Mouse (Mus musculus) activated CD4-positive, CD25-positive, alpha-beta regulatory T cell, adult 4 months (primary cell): Measurements from ENCODE around the gene Myom3. TPM values are rescaled to one million over a fixed set of nuclear protein-coding genes. Genes with fewer than 3 reads are reported as not detected.

Experiments
- ATAC-seq: one replicate; pipeline ENCODE4 v1.8.0; 2017
- polyA plus RNA-seq, 2 experiments: library from polyadenylated mRNA; unstranded; fragments of 100-300 nt; shearing (Covaris generic); gene quantifications; one replicate each; pipeline ENCODE4 v1.2.1; 2017

Gene Myom3
- polyA plus RNA-seq, 2 experiments from 2014 or later, result not detected

DNA sequence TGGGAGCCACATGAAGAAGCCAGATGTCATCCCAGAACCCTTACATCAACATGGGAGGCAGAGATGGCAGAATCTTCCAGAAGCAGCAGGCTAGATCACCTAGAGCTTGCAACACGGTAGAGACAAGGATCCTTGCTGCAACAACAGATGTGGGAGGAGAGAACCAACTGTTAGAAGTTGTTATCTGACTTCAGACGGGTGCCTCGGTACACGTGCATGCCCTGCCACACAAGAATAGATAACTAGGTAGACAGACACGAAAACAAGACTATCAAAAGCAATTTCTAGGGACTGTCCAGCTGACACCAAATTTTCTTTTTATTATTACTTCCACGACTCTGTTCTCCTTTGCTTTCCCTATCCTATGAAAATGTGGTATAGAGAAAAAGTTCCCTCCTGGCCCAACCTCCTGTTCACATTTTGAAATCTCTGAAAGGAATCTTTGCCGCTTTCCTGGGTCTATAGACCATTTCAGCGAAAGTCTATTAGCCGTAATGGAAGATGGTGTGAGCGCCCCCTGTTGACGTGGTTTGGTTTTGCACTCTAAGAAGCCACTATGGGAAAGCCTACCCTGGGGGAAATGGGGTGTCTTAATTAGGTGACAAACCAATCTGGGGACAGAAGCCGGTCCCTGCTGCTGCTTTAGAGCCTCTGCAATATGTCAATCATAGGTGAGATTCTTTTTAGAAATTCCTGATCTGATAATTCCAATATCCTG lies 57.5 kb downstream of the Myom3 start:
- ATAC-seq, result no peak

GRCm38 (mm10) chr4:135818366-135818765 lies 58.9 kb downstream of the Myom3 start:
- no peak for ATAC-seq

DNA sequence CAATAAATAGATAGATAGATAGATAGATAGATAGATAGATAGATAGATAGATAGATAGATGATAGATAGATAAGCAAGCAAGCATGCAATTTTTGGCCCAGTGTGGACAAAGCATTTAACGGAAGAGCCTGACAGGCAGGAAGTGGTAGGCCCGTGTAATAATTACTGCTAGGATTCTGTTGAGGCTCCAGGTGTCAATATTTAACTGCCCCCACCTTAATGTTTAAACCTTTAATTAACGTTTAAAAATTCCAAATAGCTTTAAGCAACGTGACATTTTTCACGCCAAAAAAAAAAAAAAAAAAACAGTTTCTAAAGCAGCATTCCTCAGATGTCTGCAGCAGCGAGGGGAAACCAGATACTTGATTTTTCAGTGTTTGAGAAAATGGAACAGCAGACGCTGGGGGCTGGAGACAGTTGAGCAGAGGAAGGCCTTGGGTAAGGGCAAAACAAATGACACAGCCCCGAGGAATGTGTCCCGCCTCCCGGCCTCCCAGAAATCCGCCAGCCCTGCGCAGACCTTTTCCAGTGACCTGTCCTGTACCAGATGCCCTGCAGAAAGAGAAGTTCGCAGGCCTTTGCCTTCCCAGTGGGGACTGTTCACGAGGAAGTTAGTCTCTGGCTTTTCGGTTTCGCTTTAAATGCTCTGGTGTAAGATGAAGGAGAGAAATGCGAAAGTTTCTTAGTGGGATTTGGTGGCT lies 60.5 kb downstream of the Myom3 start:
- ATAC-seq, result no peak

DNA sequence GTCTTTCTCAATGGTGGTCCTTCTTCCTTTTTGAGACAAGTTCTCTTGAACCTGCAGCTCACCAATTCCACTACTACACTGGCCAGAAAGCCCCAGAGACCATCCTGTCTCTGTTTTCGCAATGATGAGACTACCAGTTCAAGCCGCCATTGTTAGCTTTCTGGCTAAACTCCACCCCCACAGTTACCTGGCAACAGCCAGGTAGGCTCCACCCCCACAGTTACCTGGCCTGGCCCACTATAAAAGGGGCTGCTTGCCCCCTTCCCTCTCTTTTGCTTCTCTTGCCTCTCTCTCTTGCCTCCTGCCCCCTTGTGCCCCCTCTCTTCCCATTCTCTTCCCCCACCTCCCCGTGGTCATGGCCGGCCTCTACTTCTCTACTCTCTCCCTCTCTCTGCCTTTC lies 62.3 kb downstream of the Myom3 start:
- ATAC-seq, result no peak

DNA sequence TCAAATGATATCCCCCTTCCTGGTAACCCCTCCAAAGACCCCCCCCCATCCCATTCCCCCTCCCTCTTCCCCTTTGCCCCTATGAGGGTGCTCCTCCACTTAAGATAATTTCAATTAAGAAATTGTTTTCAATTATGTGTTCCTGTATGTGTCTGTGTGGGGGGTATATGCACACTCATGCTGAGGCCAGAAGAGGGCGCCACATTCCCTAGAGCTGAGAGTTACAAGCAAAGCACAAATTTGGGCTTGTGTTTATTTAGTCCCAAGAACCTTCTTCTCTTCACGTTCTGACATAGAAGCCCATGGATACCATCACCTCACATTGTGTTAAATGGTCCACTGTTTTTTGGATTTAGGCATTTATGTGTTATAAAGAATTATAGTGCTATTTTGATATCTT lies 63.8 kb downstream of the Myom3 start:
- no peak for ATAC-seq

DNA sequence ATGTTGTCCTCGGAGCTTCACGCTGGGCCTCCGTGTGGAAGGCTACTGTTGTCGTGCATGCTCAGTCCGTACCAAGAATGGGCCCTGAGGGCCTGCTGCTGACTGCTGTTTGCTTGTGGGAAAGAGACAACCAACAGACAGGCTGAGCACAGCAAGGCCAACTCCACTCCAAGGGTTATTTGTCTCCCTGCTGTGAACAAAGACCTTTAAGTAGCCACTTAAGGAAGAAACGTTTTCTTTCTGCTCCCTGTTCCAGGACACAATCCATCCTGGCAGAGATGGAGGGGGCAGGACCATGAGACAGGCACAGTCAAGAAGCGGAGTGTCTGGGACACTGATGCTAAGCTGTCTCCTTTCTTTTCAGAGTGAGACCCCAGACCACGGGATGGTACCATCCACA lies 64.7 kb downstream of the Myom3 start:
- no peak for ATAC-seq

- ATAC-seq, result no peak
Measured at GRCm38 (mm10) chr4:135828491-135828890, 69.0 kb downstream of the Myom3 start.

DNA sequence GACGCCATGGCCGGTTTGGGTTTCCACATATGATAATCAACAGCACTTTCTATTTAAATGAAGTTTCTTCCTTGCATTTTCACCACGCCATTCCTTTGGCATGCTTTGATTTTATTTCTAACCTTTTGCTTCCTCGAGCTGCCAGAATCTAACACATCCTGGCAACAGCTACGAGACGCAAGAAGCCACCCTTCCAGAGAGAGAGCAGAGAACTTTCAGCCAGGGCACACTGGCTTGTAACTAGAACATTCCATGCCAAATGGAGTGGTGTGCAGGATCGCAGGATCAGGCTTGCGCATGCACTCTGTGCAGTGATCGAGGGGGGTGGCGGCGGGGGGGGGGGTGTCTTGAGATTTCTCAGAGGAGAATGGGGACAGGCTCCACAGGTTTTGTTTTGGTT lies 72.6 kb downstream of the Myom3 start:
- ATAC-seq, result no peak

DNA sequence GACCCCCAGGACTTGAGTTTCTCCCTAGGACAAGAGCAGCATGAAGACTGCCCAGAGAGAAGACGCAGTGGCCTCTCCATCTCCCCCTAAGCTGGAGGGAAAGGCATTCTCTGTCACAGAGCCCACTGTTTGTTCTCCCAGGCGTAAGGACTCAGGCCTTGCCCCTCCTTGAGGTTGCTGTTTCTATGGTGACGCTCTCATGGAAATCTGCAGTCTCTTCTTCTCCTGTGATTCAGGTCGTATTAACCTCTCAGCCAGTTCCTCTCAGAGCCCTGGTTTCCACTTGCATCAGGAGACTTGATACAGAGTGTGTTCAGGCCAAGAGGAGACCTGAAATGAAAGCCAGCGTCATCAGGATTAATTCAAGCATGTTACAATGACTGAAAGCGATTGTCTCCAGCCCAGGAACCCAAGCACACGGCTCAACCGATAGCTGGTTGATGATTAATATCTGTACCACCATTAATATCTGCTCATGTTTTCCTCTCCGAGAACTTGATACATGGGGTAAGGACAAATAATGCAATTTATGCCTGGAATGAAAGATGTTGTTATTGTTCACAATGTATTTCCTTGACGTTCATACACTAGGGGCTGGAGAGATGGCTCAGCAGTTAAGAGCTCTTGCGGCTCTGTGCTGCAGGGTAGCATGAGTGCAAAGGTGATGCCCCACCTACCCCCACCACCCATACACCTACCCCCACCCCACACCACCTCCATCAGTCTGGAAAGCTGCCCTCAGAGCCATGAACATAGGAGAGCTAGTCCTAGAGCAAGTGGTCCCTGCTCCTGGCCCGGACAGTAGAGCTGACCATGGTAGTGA lies 74.0 kb downstream of the Myom3 start:
- no peak for ATAC-seq

DNA sequence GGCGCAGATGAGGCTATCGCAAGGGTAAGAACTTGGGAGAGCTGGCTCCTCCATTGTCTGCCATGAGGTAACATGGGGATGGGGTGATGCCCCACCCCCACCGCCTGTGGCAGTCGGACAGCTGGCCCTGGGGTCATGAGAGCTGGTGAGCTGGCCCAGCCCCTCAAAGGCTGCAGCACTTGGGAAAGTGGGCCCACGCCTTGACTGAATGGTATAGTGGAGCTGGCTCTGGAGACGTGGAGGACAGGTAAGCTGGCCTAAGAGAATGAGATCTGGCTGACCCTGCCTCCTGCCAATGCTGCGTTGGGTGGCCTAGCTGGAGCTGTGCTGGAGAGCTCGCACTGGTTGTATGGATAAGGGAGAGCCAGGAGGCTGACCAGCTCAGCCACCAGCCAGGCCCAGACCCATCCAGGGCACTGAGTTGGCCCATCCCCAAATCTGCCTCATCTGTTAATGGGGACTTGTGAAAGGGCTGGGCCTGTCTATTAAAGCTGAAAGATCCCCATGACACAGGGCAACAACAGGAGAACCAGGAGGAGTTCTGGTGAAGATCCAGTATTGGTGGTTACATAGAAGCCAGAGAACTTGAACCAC lies 74.7 kb downstream of the Myom3 start:
- no peak for ATAC-seq

GRCm38 (mm10) chr4:135838925-135839292 lies 79.4 kb downstream of the Myom3 start:
- ATAC-seq, result no peak

DNA sequence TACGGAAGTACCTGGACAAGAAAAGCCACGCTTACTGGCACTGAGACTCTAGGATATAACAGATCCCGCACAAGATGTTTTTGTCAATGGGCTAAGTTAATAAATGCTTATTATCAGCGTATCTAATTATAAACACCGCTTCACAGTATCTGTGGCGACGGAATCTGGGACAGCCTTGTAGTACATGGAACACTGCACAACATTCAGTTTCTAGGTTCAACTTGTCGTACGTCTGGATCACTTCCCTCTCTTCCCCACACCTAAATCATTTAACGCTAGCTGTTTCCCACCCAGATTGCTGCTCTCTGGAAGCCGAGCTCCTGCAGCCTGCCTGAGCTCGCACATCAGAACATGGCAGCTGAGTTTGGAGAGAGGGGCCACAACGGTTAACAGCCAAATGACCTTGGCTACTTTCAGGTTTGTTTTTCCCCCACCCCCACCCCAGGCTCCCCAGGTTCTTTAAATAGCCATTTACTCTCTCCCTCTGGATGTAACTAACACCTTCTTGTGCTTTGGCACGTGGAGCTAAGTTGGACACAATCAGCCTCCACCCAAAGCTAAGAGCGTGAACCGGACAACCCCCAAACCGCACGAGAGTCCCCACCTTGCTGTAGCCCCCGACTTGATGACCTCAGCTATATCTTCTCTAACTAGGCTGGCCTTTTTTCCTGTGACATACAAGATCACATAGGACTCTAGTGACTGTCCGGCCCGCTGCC lies 79.9 kb downstream of the Myom3 start:
- no peak for ATAC-seq

- no peak for ATAC-seq
Measured at GRCm38 (mm10) chr4:135844400-135844799, 84.9 kb downstream of the Myom3 start.

DNA sequence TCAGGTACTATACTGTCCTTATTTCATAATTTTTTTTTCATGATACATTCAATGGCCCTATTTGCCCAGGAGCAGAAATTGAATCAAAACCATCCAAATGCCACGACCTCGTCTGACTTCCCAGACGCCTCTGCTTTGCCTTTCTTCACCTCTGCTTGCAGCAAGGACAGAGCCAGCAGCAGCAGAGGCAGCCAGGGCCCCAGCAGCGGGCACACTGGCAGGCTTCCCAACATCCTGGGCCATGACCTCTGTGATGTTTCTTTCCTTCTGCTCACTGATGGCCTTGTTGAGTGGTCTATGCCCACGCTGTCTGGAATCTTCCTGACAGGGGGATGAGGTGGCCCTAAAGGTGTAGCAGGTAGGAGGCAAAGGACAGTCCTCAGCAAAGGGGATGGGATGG lies 88.1 kb downstream of the Myom3 start:
- ATAC-seq, result no peak

GRCm38 (mm10) chr4:135850411-135851095 lies 91.0 kb downstream of the Myom3 start:
- ATAC-seq, result no peak

DNA sequence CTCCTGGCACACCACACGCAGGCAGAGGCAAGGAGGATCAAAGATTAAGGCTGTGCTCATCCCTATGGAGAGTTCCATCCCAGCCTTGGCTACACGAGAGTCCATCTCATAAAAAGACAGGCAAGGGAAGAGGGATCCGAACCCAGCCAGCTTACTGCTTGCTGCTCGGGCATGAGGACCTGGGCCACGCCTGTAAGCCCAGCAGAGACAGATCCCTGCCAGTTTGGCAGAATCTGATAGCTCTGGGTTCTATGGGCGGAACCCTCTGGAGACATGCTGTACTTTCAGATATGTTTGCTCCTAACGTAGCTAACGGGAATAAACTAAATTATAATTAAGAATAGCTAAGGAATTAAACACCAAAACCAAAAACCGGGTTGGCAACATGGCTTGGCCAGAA lies 92.4 kb downstream of the Myom3 start:
- no peak for ATAC-seq

DNA sequence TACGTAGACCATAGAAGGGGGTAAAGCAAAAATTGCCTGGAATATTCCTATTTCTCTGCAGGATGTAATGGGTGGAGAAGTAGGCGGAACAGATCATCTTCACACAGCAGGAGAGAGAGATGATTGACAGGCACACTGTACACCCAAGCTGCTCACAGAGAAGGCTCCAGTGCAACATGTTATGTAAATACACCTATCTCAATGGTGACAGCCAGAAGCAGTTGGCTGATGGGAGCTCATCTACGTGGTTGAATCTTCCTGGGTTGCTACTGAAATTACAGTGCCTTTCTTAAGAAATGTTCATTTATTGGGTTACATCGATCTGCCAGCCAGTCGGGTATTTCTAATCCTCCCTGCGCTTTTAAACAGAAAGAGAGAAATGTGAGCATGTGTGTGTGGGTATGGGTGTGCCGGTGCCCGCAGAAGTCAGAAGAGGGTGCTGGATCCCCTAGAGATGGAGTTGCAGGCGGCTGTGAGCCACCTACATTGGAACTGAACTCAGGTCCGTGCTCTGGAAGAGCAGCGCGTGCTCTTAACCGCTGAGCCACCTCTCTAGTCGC lies 94.6 kb downstream of the Myom3 start:
- no peak for ATAC-seq

DNA sequence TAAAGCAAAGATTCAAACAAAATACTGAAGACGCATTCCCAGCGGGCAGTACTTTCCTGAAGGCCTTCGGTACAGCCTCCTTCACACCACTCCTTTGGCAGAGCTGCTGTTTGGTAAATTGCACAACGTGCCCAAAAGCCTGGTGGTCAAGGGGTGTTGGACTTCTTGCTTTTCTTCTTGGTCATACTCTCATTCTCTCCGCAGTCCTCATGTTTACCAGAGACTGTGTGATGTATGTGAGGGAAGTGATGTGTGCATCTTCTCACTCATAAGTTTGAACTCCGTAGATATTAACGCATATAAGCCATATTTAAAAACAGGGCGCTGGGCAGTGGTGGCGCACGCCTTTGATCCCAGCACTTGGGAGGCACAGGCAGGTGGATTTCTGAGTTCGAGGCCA lies 95.1 kb downstream of the Myom3 start:
- ATAC-seq, result no peak

- ATAC-seq, result no peak
Measured at GRCm38 (mm10) chr4:135855080-135855479, 95.6 kb downstream of the Myom3 start.

DNA sequence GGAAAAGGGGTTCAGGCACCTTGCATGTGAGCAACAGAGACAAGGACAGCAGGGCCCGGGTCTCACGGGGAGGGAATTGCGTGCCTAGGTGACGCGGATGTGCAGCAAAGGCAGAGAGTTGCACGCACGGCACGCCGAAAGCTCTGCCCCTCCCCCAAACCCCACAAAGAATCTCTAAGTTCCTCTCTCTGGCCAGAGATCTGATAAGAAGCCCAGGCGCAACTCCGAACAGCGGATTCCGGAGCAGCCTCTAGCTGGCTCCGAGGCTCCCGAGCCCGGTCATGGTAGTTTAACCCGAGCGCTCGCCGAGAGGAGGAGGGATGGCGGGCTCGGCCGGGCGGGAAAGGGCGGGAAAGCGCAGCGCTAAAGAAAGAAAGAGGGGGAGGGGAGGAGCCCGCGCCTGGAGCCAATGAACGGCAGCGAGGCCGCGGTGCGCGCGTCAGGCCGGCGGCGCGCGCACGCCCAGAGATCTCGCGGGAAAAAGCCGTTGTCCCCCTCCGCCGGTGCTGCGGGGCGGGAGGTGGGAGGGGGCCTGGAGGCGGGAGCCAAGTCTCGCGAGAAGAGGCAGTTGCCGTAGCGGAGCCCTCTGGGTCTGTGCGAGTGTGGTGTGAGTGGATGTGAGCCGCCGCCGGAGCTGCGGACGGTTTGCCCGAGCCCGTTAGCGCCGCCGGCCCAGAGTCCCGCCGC lies 96.2 kb downstream of the Myom3 start, which contains the start of gene Srsf10:
Gene Srsf10 (plus strand): TSS at position 212 of the 687 bp plus-strand sequence.
- peak; percentile 87 for ATAC-seq
